Mouse (Mus musculus) ovary, postnatal 14 days (tissue): ENCODE measurements around the gene Washc4.
A peak's percentile ranks its signal among the peaks of the same experiment; 100 is the strongest.
"Not testable (repeated sequence)": the region's sequence is repeated elsewhere in the genome, so short reads cannot be mapped to it uniquely, and the experiment has no call there.

ENCODE experiments used
- DNase-seq: peaks from one replicate; pipeline ENCODE4 v3.0.0; 2022; ENCODE audit warnings: low spot score

Washc4 gene

DNA sequence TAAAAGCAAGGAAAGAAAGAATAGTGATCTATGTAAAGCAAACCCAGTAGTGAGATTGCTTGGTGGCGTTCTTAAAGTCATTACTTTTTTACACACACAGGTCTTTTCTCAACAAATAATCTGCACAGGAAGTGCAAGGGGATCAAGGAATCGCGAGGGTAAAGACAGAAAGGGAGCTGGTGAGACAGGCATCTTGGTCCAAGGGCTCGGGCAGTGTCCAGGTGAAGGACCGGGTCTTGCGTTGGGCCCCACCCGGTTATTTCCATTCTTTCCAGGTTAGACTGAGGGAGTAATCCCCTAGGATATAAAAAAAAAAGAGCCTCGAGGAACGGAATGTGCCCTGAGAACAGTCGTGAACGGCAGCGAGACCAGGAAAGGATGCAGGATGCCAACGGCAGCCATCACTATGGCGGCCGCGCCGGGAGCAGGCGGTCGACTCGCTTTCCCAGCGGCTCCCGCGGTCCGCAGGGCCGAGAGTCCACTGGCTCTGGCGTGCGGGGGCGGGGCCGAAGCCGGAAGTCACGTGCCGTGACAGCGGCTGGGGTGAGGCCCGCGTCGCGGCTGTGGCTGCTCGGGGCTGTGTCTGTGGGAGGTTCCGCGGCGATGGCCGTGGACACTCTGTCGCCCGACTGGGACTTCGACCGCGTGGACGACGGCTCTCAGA is at the start of gene Washc4:
Gene Washc4, plus strand, starts transcription at position 314 of the 664 bp plus-strand sequence.
- DNase-seq = peak; percentile 91

DNA sequence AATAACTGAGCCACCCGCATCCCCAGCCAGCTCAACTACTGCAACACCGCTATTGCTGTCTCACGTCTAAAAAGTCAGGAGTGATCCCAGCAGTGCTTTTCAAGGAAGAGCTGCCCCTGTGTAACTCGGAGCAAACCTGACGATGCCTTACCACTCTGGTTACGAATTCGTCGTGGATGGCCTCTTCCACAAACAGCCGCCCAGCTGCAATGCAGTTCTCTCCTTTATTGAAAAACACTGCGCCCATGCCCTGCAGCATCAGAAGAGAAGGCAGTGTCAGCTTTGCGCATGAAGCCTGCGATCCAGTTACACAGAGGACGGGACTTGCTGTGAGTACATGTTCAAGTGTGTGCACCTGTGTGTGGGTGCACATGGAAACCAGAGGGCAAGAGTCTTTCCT is 46.2 kb upstream of the Washc4 start:
- DNase-seq = no peak

DNA sequence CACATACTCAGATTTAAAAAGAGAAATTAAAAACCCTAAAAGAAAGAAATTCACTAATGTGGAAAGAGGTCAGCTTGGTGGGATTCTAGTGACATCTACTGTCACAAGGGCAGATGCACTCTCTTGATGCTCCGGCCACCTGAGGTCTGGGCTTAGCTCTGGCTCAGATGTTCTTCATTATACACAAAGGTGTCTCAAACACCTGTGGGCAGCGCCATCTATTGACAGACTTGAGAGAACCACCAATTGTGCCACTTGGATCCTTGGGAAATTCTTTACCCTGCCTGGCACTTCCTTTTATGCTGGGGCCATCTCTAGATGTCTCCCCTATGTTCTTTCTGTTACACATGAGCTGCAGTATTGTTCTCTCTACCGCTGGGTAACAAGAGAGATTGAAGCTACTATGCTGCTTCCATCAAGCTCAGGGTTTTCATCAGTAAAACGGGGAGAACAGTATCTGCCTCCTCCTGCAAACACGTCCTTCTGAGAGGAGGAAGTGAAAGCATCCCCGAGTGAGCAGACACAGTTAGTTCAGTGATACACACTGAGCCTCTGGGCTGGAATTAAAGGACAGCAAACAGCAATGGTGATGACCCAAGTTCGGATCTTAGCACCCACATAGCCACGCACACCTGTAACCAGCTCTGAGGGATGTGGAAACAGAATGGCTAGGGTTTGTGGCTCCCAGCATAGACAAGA is 34.4 kb upstream of the Washc4 start:
- DNase-seq = peak; percentile 10

DNA sequence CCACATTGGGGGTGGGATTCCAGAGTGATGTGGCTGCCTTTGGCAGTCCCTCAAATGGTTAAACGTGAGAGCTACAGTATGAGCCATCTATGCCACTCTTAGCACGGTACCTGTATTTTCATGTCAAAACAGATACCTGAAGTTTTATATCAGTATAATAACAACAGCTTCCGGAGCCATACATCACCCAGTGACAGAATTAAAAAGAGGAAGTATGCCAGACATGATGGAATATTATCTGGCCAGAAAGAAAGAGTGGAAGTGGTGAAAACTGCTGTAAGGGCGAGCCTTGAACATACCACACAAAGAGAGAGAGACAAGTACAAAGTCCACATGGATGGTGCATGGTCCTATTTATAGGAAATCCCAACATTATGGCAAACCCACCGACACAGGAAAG is 32.2 kb upstream of the Washc4 start:
- no peak for DNase-seq

DNA sequence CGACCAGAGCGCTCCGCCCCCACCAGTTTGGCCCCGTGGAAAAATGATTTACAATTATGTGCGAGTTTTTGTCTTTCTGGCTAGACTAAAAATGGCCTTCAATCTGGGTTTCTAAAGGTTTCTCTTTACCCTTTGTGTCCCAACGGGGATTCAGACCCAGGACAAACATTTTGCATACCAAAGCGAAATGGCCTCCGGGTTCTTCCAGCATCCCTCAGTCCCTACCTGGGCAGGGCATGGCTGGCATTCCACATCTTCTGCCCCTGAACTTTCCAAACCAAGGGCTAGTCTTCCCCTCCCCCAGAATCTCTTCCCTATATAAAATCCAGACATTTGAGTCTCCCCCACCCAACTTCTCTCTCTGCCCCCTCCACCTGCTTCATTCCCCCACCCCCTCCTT is 29.8 kb upstream of the Washc4 start:
- DNase-seq = no peak

DNA sequence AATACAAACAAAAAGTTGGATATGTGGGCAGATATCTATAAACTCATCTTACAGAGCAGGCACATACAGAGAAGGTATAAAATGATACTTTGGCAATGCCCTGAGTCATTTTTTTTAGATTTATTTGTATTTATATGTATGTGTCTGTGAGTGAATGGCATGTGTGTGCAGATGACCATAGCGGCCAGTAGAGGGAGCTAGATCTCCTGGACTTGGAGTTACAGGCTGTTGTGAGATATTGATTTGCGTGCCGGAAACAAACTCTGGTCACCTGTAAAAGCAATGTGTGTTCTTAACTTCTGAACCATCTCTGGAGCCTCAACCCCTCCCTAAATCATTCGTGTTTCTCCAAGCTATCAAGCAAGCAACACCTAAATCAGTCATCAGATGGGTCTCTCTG is 22.6 kb upstream of the Washc4 start:
- no peak for DNase-seq

DNA sequence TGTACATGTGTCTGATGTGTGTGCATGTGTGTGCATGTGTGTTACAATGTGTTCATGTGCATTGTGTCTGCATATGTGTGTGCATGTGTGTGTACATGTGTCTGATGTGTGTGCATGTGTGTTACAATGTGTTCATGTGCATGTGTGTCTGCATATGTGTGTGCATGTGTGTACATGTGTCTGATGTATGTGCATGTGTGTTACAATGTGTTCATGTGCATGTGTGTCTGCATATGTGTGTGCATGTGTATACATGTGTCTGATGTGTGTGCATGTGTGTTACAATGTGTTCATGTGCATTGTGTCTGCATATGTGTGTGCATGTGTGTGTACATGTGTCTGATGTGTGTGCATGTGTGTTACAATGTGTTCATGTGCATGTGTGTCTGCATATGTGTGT is 19.3 kb upstream of the Washc4 start:
- DNase-seq = not testable (repeated sequence)

DNA sequence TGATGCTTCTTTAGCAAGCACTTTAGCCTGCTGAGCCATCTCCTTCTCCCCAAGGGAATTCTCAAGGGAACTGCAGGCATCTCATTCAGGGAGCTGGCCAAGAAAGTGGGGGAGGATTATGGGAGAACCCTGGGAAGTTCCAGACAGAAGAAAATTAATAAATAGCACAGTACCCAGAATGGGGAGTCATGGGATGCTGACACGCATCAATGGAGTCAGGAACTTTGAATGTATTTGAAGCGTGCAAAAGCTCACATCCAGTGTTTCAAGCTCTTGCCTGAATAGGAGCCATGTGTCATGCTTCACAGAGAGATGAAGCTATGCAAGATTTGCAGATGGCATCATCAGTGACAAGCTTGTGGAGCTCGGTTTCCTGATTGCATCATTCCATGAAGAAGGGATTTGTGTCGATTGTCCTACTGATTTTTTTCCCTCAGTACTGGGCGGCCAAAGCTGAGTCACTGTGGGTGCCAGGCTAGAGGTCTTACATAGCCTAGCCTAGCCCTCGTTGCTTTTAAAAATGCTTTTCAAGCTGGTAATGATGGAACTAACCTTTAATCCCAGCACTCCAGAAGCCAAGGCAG is 13.1 kb upstream of the Washc4 start:
- DNase-seq = no peak

DNA sequence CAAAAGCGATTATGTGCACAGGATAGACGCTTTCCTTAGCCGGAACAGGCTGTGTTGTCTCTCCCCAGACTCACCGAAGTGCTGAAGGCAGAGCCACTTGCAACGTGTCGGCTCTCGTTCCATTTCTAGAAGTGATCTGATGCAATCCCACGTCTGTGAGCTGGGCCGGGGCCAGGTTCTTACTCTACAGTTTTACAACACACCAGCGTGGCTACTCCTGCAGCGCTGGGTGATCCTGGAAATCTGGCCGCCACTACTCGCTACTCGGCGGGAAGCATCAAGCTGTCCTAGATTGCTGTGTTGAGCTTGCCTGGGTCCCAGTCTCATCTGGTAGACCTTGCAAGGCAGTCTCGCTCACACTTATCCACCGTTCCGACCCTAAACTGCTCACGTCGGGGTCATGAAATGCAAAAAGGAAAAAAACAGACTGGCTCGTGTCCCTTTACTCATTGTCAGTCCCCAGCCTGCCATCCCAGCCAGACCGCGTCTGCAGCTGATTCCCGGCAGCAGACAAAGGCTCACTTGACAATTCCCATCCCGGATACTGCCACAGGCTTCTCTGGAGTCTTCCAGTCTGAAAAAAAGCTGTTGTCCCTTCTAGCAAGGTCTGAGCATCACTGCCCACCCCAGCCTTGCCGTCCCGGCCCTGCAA is 10.2 kb upstream of the Washc4 start:
- peak; percentile 25 for DNase-seq

DNA sequence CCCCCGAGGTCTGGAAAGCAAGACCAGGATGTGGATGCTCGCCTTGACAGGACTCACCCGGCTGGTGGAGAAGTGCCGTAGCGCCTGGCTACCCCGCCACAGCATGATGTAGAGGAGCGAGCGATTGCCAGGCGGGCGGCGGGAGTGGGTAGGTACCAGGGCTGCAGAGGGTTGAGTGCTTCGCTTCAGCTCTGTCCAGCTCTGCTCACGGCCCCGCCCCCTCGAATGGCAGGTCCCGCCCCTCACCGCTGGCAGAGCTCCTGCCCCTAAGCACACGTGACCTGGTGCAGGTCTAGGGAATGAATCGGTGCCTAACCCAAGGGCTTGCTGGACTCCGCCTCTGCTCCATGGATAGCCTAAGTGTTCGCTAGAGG is 9.7 kb upstream of the Washc4 start, which contains the start of gene Aldh1l2:
Gene Aldh1l2, minus strand, starts transcription at position 231 of the 374 bp plus-strand sequence.
- DNase-seq = peak; percentile 33

DNA sequence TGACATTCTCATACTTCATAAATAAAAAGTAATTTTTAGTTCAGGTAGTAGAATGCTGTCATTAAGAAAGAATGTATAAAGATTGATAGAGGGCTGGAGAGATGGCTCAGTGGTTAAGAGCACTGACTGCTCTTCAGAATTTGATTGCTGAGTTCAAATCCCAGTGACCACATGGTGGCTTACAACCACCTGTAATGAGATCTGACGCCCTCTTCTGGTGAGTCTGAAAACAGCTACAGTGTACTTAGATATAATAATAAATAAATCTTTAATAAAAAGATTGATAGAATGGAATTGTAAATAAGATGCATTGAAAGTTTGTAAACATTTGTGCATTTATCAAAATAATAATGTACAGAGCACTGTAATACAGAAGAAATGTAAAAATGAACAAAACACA is 7.1 kb upstream of the Washc4 start:
- no peak for DNase-seq

DNA sequence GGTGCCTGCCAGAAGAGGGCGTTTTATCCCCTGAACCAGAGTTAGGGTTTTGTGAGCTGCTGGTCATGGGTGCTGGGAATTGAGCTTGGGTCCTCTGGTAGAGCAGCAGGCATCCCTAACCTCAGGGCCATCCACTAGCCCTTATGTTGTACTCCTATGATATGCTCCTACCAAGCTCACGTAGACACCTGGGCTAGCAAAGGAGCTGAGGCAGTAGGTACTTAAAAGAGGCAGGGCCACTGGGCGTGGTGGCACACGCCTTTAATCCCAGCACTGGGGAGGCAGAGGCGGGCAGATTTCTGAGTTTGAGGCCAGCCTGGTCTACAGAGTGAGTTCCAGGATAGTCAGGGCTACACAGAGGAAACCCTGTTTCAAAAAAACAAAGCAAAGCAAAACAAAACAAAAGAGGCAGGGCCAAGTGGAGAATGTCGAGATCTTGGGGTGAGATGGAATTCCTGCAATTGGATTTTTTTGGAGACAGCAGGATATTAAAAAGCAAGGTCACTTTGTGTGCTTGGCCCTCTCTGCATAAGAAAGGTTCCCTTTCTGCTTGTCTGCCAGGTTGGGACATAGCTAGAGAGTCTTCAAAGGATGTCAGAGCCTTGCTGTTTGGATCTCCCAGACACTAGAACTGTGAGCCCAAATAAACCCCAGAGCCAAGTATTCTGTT is 4.1 kb upstream of the Washc4 start:
- no peak for DNase-seq

DNA sequence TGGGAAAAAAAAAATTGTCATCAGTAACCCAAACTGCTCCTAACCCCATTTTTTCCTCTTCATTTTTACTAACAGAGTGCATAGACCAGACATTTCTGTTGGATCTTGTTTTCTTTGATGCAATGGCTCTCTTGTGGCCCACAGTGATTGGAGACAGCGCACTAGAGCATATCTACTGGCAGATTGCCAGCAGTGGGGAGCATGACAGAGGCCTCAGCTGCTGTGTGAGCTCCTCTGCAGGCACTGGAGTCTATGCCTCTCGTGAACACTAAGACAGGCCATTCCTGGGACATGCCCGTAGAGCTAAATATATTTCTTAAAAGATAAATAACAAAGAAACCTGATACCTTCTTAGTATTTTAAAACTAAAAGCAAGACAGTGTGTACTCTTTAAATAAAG is 3.5 kb upstream of the Washc4 start:
- no peak for DNase-seq

DNA sequence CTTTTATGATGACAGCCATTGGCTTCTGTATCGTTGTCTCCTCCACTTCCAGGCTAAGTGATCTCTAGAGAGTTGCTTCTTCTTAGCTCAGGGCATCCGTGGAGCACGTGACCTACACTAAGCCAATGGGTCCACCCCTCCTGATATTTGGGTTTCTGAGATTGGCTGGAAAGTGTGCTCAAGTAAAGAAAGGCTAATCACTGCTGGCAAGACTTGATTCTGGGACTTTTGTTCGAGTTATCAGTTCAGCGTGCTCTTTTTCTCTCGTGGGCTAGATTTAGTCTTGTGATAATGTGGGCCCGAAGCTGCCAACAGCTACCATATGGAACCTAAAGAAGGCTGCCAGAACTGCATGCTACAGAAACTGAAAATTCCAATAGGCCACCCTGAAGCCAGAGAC is 1.3 kb upstream of the Washc4 start:
- no peak for DNase-seq

DNA sequence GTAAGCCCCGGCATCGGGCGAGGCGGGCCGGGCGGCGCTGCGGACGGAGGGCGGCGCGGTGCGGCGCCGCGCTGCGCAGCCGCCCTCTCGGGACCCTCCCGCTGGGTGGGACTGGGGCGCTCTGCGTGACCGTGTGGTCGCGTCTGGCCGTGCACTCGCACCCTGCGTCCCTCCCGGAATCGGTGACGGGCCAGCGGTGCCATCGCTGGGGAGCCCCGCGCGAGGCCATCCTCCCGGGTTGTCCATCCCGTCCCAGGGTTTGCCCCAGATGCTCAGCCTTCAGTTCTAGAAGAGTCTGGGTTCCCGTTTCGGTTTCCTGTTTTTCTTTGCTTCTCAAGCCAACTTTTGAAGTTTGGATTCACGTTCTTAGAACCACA is 539 bp downstream of the Washc4 start:
- DNase-seq = peak; percentile 39

DNA sequence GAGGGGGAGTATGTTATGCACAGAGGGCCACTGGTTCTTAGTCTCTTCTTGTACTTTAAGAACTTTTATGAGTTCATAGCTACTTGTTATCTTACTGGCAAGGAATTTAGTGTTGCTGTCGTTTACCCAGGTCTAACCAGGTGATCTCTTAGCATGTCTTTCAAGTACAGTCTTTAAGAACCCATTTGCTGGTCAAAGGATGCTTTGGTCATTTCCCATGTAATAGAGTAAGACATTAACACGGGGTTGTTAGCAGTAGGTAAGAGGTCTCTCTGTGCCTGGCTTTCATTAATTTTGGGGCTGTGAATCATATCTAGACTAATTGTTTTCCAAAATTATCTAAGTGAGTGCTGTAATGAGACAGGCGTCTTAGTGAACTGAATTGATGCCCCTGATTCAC is 1.8 kb downstream of the Washc4 start:
- DNase-seq = no peak

DNA sequence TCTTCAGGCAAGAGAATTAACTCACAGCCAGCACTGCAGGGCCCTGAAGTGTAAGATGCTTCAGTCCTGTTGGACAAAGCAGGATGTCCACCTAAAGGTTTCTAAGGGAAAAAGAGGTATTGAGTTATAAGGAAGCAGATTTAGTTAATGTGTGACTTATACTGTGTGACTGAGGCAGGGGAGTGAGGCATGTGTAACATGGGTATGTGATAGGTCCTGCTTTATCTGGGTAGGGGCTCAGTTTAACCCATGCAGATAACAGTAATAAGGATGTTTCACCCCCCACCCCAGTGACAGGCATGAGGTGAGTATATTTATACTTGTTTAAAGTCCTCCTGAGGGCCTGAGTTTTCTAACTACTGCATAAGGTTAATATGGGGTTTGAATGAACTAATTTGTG is 19.5 kb downstream of the Washc4 start:
- DNase-seq = no peak

DNA sequence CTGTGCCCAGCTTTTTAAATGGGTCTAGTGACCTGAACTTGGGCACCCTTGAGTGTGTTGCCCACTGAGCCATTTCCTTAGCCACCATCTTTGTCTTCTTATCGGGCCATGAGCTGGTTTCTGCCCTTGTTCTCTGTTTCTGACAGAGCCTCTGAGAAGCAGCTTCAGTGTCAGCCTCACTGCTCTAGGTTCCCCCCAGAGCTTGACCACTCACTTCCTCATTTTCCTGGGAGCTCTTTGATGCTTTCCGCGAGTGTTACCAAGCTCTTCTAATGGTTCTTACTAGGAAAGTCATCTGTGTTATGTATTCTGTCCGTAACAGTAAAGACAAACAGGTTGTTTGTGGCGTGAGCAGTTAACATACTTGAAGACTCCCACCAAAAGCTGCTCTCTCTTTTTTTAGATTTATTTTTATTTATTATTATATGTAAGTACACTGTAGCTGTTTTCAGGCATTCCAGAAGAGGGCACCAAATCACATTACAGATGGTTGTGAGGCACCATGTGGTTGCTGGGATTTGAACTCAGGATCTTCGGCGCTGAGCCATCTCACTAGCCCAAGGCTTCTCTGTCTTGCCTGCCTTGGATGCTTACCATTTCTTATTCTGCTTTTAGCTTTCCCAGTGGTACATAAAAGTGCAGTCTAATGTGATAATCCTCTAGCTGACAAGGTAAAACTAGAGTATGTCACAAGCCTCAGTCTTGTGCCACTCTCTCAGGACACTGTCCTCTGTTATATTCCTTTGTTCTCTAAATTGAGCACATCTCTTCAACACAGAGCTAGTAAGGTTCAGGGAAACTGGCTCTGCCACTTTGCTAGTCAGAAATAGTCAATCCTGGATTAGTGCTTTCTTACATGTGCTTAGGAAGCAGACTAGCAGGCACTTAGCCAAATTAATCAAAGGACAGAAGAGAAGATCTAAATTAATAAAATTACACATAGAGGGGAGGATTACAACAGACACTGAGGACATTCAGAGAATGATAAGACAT is 22.2 kb downstream of the Washc4 start:
- DNase-seq = no peak

DNA sequence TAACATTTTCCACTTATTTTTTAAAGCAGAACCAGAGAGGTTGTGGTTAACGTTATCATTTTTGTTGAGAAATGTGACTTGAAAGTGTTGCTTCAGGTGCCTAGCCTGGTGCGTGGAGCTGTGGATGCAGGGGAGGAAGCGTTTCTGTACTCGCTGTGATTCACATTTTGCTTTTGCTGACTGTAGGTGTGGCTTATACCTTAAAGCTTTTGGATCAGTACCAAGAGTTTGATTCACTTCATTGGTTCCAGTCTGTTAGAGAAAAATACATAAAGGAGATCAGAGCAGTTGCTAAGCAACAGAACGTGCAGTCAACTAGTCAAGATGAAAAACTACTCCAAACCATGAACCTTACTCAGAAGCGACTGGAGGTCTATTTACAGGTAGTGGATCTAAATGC is 47.2 kb downstream of the Washc4 start:
- DNase-seq = no peak

DNA sequence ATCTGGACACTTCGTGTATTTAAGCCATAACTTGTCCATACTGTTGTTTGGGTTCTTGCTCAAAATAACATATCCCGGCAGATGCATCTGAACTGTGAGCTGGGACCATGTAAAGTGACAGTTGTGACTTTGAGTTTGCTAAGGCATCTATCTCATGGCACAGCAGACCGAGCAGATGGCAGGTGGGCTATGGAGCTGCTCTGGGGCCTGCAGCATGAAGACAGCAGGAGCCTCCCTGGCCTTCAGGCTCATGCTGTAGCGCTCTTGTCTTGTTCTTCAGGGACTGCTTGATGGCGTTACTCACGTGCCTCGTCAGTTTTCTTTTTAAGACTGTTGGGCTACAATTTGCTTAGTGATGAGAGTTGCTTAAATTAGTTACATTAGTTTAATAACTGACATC is 49.1 kb downstream of the Washc4 start:
- no peak for DNase-seq

DNA sequence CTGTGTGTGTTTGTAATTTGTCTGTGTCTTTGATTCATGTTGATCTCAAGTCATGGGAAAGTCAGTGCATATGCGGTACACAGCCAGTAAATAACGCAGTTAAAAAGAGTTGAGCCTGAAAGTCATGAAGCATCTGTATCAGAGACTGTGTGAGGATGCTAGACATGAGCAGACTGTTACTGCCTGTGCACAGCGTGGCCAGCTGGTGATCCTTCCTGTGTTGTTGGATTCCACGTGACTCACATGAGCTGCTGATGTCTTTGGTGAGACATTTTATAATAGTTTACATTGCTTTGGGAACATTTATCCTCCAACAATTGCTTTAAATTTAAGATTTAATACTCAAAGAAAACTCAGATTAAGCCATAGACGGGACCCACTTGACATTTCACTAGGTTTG is 51.0 kb downstream of the Washc4 start:
- no peak for DNase-seq
